Comparison of ENCODE assay signal across 7 mouse cellular contexts in genomic region chr10:9821299-9821698, GRCm38 (mm10).
DNase-seq lines count a peak whose midpoint lies in the region; ATAC-seq and TF ChIP-seq lines count a peak whose summit lies in the region.

No protein-coding gene starts in this region.

- CTCF ChIA-PET in Patski (lab: Charles Lee), result interaction anchor here (1.2 to 1.3 kb wide), 3 partner anchors 11 to 493 kb away, joined by 3 read pairs; no protein-coding TSS in a partner anchor

- in situ Hi-C loops in Patski (cut with MboI; ENCODE audit: low pct_unique_long_range_greater_than_20kb), result loop anchor here (25.0 kb wide), 1 partner anchor 1366 kb away; no protein-coding TSS in a partner anchor

- no peaks in the 10 kb centered on the region for H3K27me3 ChIP-seq in Patski

- H3K27ac ChIP-seq in left cerebral cortex, adult 2 months, result no peak overlapping the region

- no peak overlapping the region for H3K4me3 ChIP-seq in left cerebral cortex, adult 2 months

- DNase-seq in left cerebral cortex, adult 2 months (ENCODE audit: extremely low spot score in 1 of 2, low spot score in 2 of 2), result no peak
- no peak for DNase-seq in left cerebral cortex, postnatal 4 days
- DNase-seq in Patski (ENCODE audit: low read depth, low spot score), result no peak
- DNase-seq in cerebellum, adult 9-11 months, result peak; percentile 27
- DNase-seq in layer of hippocampus, adult 8-10 months (ENCODE audit: low spot score in 2 of 2), result no peak
- DNase-seq in frontal cortex, postnatal 10 days (ENCODE audit: low spot score in 2 of 2), result no peak

- intact Hi-C loops in left cerebral cortex, adult 2 months (cut with DNase I), result loop anchor here (10.0 kb wide), 1 partner anchor 734 kb away; the partner anchor contains the start of gene Rab32
- intact Hi-C loops in left cerebral cortex, postnatal 4 days (cut with DNase I), result no loop called here

- ATAC-seq in Patski, result no peak
- ATAC-seq in megakaryocyte-erythroid progenitor cell, adult 5-6 weeks (replicated peaks; ENCODE audit: low FRiP score, low TSS enrichment, poor library complexity, severe bottlenecking), result 0 out of 2 replicates have a peak, but pooled peaks have one; percentile 30

- POLR2A ChIA-PET in Patski (lab: Charles Lee), result no interaction called here

- TF ChIP-seq CTCF in left cerebral cortex, adult 2 months (IDR thresholded peaks at IDR 0.05), result peak; percentile 37
- TF ChIP-seq CTCF in Patski (IDR thresholded peaks at IDR 0.05), result peak; percentile 22
